Mouse (Mus musculus) limb, embryonic 10.5 days (tissue): ENCODE results near the gene Hoxd9. TPM values are rescaled to one million over a fixed set of nuclear protein-coding genes. Genes with fewer than 3 reads are reported as not detected.
A peak's percentile ranks its signal among the peaks of the same experiment; 100 is the strongest.

Experiments used
- DNase-seq: peaks from one replicate; pipeline ENCODE4 v3.0.0-alpha.2; 2017; ENCODE audit warnings: low spot score
- H3K27ac ChIP-seq: fragments of 300-500 bp; sonication (generic); 2 replicates; pipeline ENCODE4 v1.5.1; 2016; ENCODE audit warnings: mild to moderate bottlenecking
- H3K27me3 ChIP-seq: fragments of 300-500 bp; sonication (generic); 2 replicates; pipeline ENCODE4 v1.6.1; 2016; ENCODE audit warnings: low read depth, mild to moderate bottlenecking; ENCODE audit not compliant: poor library complexity, severe bottlenecking
- H3K36me3 ChIP-seq: fragments of 300-500 bp; sonication (generic); 2 replicates; pipeline ENCODE4 v1.6.1; 2016; ENCODE audit warnings: mild to moderate bottlenecking, moderate library complexity
- H3K4me1 ChIP-seq: fragments of 300-500 bp; sonication (generic); 2 replicates; pipeline ENCODE4 v1.6.1; 2016
- H3K4me3 ChIP-seq: fragments of 300-500 bp; sonication (generic); 2 replicates; pipeline ENCODE4 v1.5.1; 2016; ENCODE audit warnings: mild to moderate bottlenecking, moderate library complexity
- H3K9me3 ChIP-seq: fragments of 300-500 bp; sonication (generic); replicated peaks from 2 replicates; pipeline ENCODE4 v1.6.1; 2016; ENCODE audit warnings: mild to moderate bottlenecking
- WGBS: fragments of 180-500 bp; shearing (Covaris S2); methylation state at CpG from one replicate; pipeline ENCODE4 v1.1.7; 2016; 5-methylcytosine and 5-hydroxymethylcytosine counted together
- polyA plus RNA-seq: library from polyadenylated mRNA; unstranded; fragments of >200 nt; fragmentation: Nextera tagmentation; extraction: Ambion mirVana; gene quantifications from 2 replicates; pipeline ENCODE4 v1.2.1, GENCODE M21; 2016

Hoxd9 gene
- polyA plus RNA-seq, 1 experiment from 2014 or later = 38.0 TPM

GRCm38 (mm10) chr2:74732513-74733316 lies 35.2 kb downstream of the Hoxd9 start:
- 1% methylated on average over 52 of the region's 52 CpGs for WGBS
- Histone ChIP-seq H3K27me3 (peaks cover 89% of the 10 kb centered on the region), H3K36me3 (peaks cover 20% of the 10 kb centered on the region), H3K4me3 (peak overlapping the region; percentile 47), H3K9me3 (no peaks in the 10 kb centered on the region), H3K4me1 (peaks cover 100% of the 10 kb centered on the region), H3K27ac (peak overlapping the region; percentile 72)
- peak; percentile 72 for DNase-seq

- Histone ChIP-seq H3K9me3 (no peaks in the 10 kb centered on the region), H3K27ac (peak overlapping the region; percentile 72), H3K36me3 (peaks cover 14% of the 10 kb centered on the region), H3K27me3 (peaks cover 89% of the 10 kb centered on the region), H3K4me1 (peaks cover 100% of the 10 kb centered on the region), H3K4me3 (peak overlapping the region; percentile 47)
- under 1% methylated on average over 16 of the region's 16 CpGs for WGBS
- no peak for DNase-seq
These were observed 35.8 kb downstream of the Hoxd9 start for GRCm38 (mm10) chr2:74733317-74733661.

GRCm38 (mm10) chr2:74733765-74734164 lies 36.2 kb downstream of the Hoxd9 start:
- WGBS = 5% methylated on average over 6 of the region's 6 CpGs
- no peak overlapping the region for H3K27ac ChIP-seq
- H3K36me3 ChIP-seq = peaks cover 10% of the 10 kb centered on the region
- H3K4me1 ChIP-seq = peaks cover 100% of the 10 kb centered on the region
- peaks cover 89% of the 10 kb centered on the region for H3K27me3 ChIP-seq
- H3K9me3 ChIP-seq = no peaks in the 10 kb centered on the region
- no peak overlapping the region for H3K4me3 ChIP-seq
- DNase-seq = peak; percentile 56

GRCm38 (mm10) chr2:74734451-74734850 lies 36.9 kb downstream of the Hoxd9 start:
- Histone ChIP-seq H3K36me3 (peaks cover 6% of the 10 kb centered on the region; the same call in 1 of the 2 replicates), H3K4me3 (peak overlapping the region; percentile 48), H3K4me1 (peaks cover 100% of the 10 kb centered on the region), H3K9me3 (no peaks in the 10 kb centered on the region), H3K27me3 (peaks cover 90% of the 10 kb centered on the region), H3K27ac (peak overlapping the region; percentile 80; the same call in 1 of the 2 replicates)
- DNase-seq = peak; percentile 68
- 2% methylated on average over 13 of the region's 13 CpGs for WGBS

GRCm38 (mm10) chr2:74734996-74735811 lies 37.7 kb downstream of the Hoxd9 start:
- no peak for DNase-seq
- Histone ChIP-seq H3K27ac (peak overlapping the region; percentile 80), H3K4me3 (peak overlapping the region; percentile 48), H3K36me3 (peaks cover 6% of the 10 kb centered on the region; the same call in 1 of the 2 replicates), H3K27me3 (peaks cover 92% of the 10 kb centered on the region), H3K9me3 (no peaks in the 10 kb centered on the region), H3K4me1 (peaks cover 100% of the 10 kb centered on the region)
- 4% methylated on average over 27 of the region's 27 CpGs for WGBS

- DNase-seq = peak; percentile 69
These were observed 38.5 kb downstream of the Hoxd9 start for GRCm38 (mm10) chr2:74735851-74736687.

GRCm38 (mm10) chr2:74736688-74737577 lies 39.4 kb downstream of the Hoxd9 start:
- 0 out of 2 replicates have a peak overlapping the region, but pooled peaks have one; percentile 80 for H3K27ac ChIP-seq
- no peaks in the 10 kb centered on the region for H3K9me3 ChIP-seq
- peak overlapping the region; percentile 48 for H3K4me3 ChIP-seq
- H3K36me3 ChIP-seq = peaks cover under 1% of the 10 kb centered on the region; the same call in 1 of the 2 replicates
- DNase-seq = no peak
- WGBS = 7% methylated on average over 15 of the region's 15 CpGs
- H3K27me3 ChIP-seq = peaks cover 93% of the 10 kb centered on the region
- H3K4me1 ChIP-seq = peaks cover 100% of the 10 kb centered on the region

More at GRCm38 (mm10) chr2:74735851-74736687, 38.5 kb downstream of the Hoxd9 start:
- Histone ChIP-seq H3K4me3 (peak overlapping the region; percentile 48), H3K9me3 (no peaks in the 10 kb centered on the region), H3K36me3 (peaks cover 4% of the 10 kb centered on the region; the same call in 1 of the 2 replicates), H3K4me1 (peaks cover 100% of the 10 kb centered on the region), H3K27me3 (peaks cover 92% of the 10 kb centered on the region), H3K27ac (peak overlapping the region; percentile 80)
- 1% methylated on average over 42 of the region's 42 CpGs for WGBS

- Histone ChIP-seq H3K27me3 (peaks cover 94% of the 10 kb centered on the region), H3K36me3 (no peaks in the 10 kb centered on the region), H3K4me1 (peaks cover 94% of the 10 kb centered on the region), H3K4me3 (peak overlapping the region; percentile 15), H3K9me3 (no peaks in the 10 kb centered on the region), H3K27ac (0 out of 2 replicates have a peak overlapping the region, but pooled peaks have one; percentile 27)
- DNase-seq = peak; percentile 63
- WGBS = 11% methylated on average over 7 of the region's 7 CpGs
These were observed 40.1 kb downstream of the Hoxd9 start for GRCm38 (mm10) chr2:74737578-74738070.

GRCm38 (mm10) chr2:74738623-74739475 lies 41.3 kb downstream of the Hoxd9 start:
- DNase-seq = peak; percentile 65
- H3K4me3 ChIP-seq = peak overlapping the region; percentile 2
- no peaks in the 10 kb centered on the region for H3K9me3 ChIP-seq
- no peak overlapping the region; the same call in 1 of the 2 replicates for H3K27ac ChIP-seq
- H3K36me3 ChIP-seq = no peaks in the 10 kb centered on the region
- under 1% methylated on average over 20 of the region's 20 CpGs for WGBS
- H3K4me1 ChIP-seq = peaks cover 81% of the 10 kb centered on the region
- peaks cover 99% of the 10 kb centered on the region for H3K27me3 ChIP-seq

- no peak for DNase-seq
- H3K4me3 ChIP-seq = peak overlapping the region; percentile 2; the same call in 1 of the 2 replicates
- H3K27me3 ChIP-seq = peaks cover 100% of the 10 kb centered on the region
- peaks cover 75% of the 10 kb centered on the region for H3K4me1 ChIP-seq
- no peaks in the 10 kb centered on the region for H3K9me3 ChIP-seq
- H3K36me3 ChIP-seq = 0 out of 2 replicates have a peak, but pooled peaks cover 3% of the 10 kb centered on the region
- H3K27ac ChIP-seq = no peak overlapping the region
- 6% methylated on average over 2 of the region's 2 CpGs for WGBS
These were observed 41.9 kb downstream of the Hoxd9 start for GRCm38 (mm10) chr2:74739476-74739800.

- H3K4me1 ChIP-seq = peaks cover 71% of the 10 kb centered on the region
- peak; percentile 55 for DNase-seq
- 2% methylated on average over 14 of the region's 14 CpGs for WGBS
- 0 out of 2 replicates have a peak, but pooled peaks cover 3% of the 10 kb centered on the region for H3K36me3 ChIP-seq
- H3K27ac ChIP-seq = no peak overlapping the region
- peak overlapping the region; percentile 44 for H3K4me3 ChIP-seq
- H3K27me3 ChIP-seq = peaks cover 100% of the 10 kb centered on the region
- H3K9me3 ChIP-seq = no peaks in the 10 kb centered on the region
These were observed 42.3 kb downstream of the Hoxd9 start for GRCm38 (mm10) chr2:74739869-74740268.
